Comparison of ENCODE assay signal across 24 mouse cellular contexts in the genomic region with DNA sequence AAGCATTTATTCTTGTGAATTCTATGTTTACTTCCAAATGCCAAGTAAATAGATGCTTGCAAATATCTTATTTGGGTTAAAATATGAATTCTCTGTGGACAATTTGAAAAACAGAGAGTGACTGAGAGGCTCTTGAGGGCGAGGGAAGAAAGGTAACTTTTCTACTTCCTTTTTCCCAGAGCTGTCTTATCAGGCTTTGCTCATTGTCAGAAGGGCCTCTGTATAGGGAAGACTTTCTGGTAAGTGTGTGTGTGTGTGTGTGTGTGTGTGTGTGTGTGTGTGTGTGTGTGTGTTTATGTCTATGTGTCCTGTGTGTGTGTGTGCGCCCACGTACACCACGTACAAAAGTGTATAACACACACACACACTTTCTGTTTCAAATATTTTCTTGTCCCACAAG.
DNase-seq lines count a peak whose midpoint lies in the region; ATAC-seq and TF ChIP-seq lines count a peak whose summit lies in the region.
"Had no signal": no experiment of that assay in that cellular context is flagged by ENCODE, and none has a peak within 500 bp of the region (broad histone marks: within the 10 kb centered on the region; RNA-seq: fewer than 3 reads in every experiment).

No protein-coding gene starts in this region.

- TF ChIP-seq CTCF in G1E (IDR thresholded peaks at IDR 0.05; ENCODE audit: low read depth, low read length) = no peak
- no peak for TF ChIP-seq CTCF in MEL (IDR thresholded peaks at IDR 0.05 in 2 of 3, conservative IDR thresholded peaks at IDR 0.05 in 1 of 3; ENCODE audit: control insufficient read depth in 1 of 3, insufficient read depth in 1 of 3, low read depth in 2 of 3, low read length in 3 of 3, poor library complexity in 1 of 3, severe bottlenecking in 1 of 3)

- H3K9ac ChIP-seq in liver, embryonic 11.5 days (ENCODE audit: low read depth, low read length) = no peak overlapping the region
- no peak overlapping the region for H3K9ac ChIP-seq in MEL (ENCODE audit: control insufficient read depth, low read depth, low read length, poor library complexity, severe bottlenecking)

- H3K4me2 ChIP-seq in liver, embryonic 11.5 days = no peak overlapping the region

- TF ChIP-seq POLR2A in MEL (IDR thresholded peaks at IDR 0.05; ENCODE audit: control insufficient read depth in 1 of 2, insufficient read depth in 1 of 2, low read depth in 1 of 2, low read length in 2 of 2, poor library complexity in 1 of 2) = no peak

- 60% methylated on average over 4 of the region's 4 CpGs for WGBS in liver, embryonic 11.5 days

- DNase-seq in liver, embryonic 11.5 days (ENCODE audit: low spot score) = no peak
- DNase-seq in liver = no peak
- peak; percentile 19 for DNase-seq in G1E (ENCODE audit: low spot score)
- DNase-seq in MEL (ENCODE audit: low read depth, low spot score) = peak; percentile 75
- DNase-seq in MEL-GATA-1-ER (ENCODE audit: extremely low read depth, low read depth) = peak; percentile 66
- no peak for DNase-seq in embryo, embryonic 10 days (ENCODE audit: low spot score)
- no peak for DNase-seq in ovary, postnatal 36 days (ENCODE audit: low spot score)
- DNase-seq: adrenal gland, adult 2 months; adrenal gland, adult 8-10 months; adrenal gland, postnatal 10 days; adrenal gland, postnatal 14 days; adrenal gland, postnatal 25 days; adrenal gland, postnatal 36 days; B cell, adult 2 months; cerebellum, adult 11 months; cerebellum, adult 11-12 months; cerebellum, adult 18-20 months; cerebellum, adult 2 months; cerebellum, adult 8-10 months; cerebellum, adult 9-10 months had no signal

- H3K79me2 ChIP-seq in MEL (ENCODE audit: control insufficient read depth, insufficient read depth, low read length, poor library complexity) = no peaks in the 10 kb centered on the region

- H3K9me3 ChIP-seq in liver, embryonic 11.5 days (ENCODE audit: control insufficient read depth, low read length) = no peaks in the 10 kb centered on the region
- no peaks in the 10 kb centered on the region for H3K9me3 ChIP-seq in G1E (replicated peaks)
- no peaks in the 10 kb centered on the region for H3K9me3 ChIP-seq in MEL (replicated peaks; ENCODE audit: insufficient read depth, low read length)

- H3K36me3 ChIP-seq in liver, embryonic 11.5 days (ENCODE audit: control insufficient read depth, insufficient read depth, low read length) = no peaks in the 10 kb centered on the region
- H3K36me3 ChIP-seq in G1E (replicated peaks) = no peaks in the 10 kb centered on the region
- H3K36me3 ChIP-seq in MEL (ENCODE audit: control insufficient read depth in 1 of 2, insufficient read depth in 2 of 2, low read length in 2 of 2) = peaks cover 0 to 11% of the 10 kb centered on the region in 2 experiments; a peak in 2 of 4 replicates

- TF ChIP-seq RAD21 in MEL (IDR thresholded peaks at IDR 0.05; ENCODE audit: low read depth, low read length) = no peak

- H3K27me3 ChIP-seq in liver, embryonic 11.5 days (replicated peaks; ENCODE audit: control insufficient read depth, insufficient read depth, low read length) = no peaks in the 10 kb centered on the region
- H3K27me3 ChIP-seq in G1E (ENCODE audit: insufficient read depth, low read length) = no peaks in the 10 kb centered on the region
- H3K27me3 ChIP-seq in MEL (ENCODE audit: control insufficient read depth in 1 of 2, insufficient read depth in 2 of 2, low read length in 2 of 2) = no peaks in the 10 kb centered on the region
- H3K27me3 ChIP-seq: CH12.LX, Patski had no signal

- peak; percentile 71 to 73 for TF ChIP-seq EP300 in MEL (IDR thresholded peaks at IDR 0.05; ENCODE audit: low read depth in 1 of 2, low read length in 2 of 2)

- H3K4me3 ChIP-seq in liver, embryonic 11.5 days (ENCODE audit: low read depth, low read length) = no peak overlapping the region
- H3K4me3 ChIP-seq in G1E (ENCODE audit: low read depth, low read length) = no peak overlapping the region
- H3K4me3 ChIP-seq in MEL (ENCODE audit: control insufficient read depth in 1 of 2, insufficient read depth in 1 of 2, low read depth in 2 of 2, low read length in 2 of 2) = no peak overlapping the region

- H3K27ac ChIP-seq in liver, embryonic 11.5 days (ENCODE audit: low read depth, low read length) = no peak overlapping the region
- H3K27ac ChIP-seq in MEL (ENCODE audit: control insufficient read depth, low read depth, low read length) = 0 out of 2 replicates have a peak overlapping the region, but pooled peaks have one; percentile 22

- H3K4me1 ChIP-seq in liver, embryonic 11.5 days (replicated peaks; ENCODE audit: control insufficient read depth, insufficient read depth, low read length) = no peaks in the 10 kb centered on the region
- peaks cover 25% of the 10 kb centered on the region for H3K4me1 ChIP-seq in G1E (ENCODE audit: insufficient read depth, low read depth, low read length)
- no peaks in the 10 kb centered on the region; a peak in 3 of 4 replicates for H3K4me1 ChIP-seq in MEL (ENCODE audit: control insufficient read depth in 1 of 2, insufficient read depth in 2 of 2, low read length in 2 of 2)

- 0 out of 2 replicates have a peak, but pooled peaks have one; percentile 29 for ATAC-seq in liver, embryonic 11.5 days (replicated peaks; ENCODE audit: low FRiP score)
- ATAC-seq in G1E (ENCODE audit: extremely low read depth, insufficient number of reproducible peaks, low FRiP score, poor library complexity, severe bottlenecking) = peak; percentile 55; the same call in 1 of the 2 replicates
- no peak for ATAC-seq in activated CD4-positive, CD25-positive, alpha-beta regulatory T cell, adult 4 months
- ATAC-seq: CD4-positive, CD25-positive, alpha-beta regulatory T cell, adult 4 months; Patski had no signal

TF ChIP-seq in MEL, 35 proteins besides CTCF, POLR2A, EP300 and RAD21:
- TF ChIP-seq UBTF (IDR thresholded peaks at IDR 0.05; ENCODE audit: borderline replicate concordance, insufficient read depth, low read depth, low read length) = no peak
- no peak for TF ChIP-seq ZC3H11A (IDR thresholded peaks at IDR 0.05; ENCODE audit: low read depth, low read length)
- TF ChIP-seq RCOR1 (IDR thresholded peaks at IDR 0.05; ENCODE audit: low read depth, low read length) = peak; percentile 43; the same call in 1 of the 2 replicates
- 0 out of 2 replicates have a peak, but pooled peaks have one; percentile 10 for TF ChIP-seq ELF1 (IDR thresholded peaks at IDR 0.05; ENCODE audit: low read depth, low read length)
- no peak for TF ChIP-seq USF1 (IDR thresholded peaks at IDR 0.05; ENCODE audit: low read depth, low read length)
- no peak for TF ChIP-seq MYC (IDR thresholded peaks at IDR 0.05; ENCODE audit: low read depth, low read length)
- peak; percentile 47; the same call in 1 of the 2 replicates for TF ChIP-seq TCF12 (IDR thresholded peaks at IDR 0.05; ENCODE audit: low read depth, low read length)
- TF ChIP-seq ETS1 (IDR thresholded peaks at IDR 0.05; ENCODE audit: low read depth, low read length) = peak; percentile 59; the same call in 1 of the 2 replicates
- TF ChIP-seq GATA1 (IDR thresholded peaks at IDR 0.05; ENCODE audit: low read depth, low read length) = peak; percentile 75
- TF ChIP-seq ZKSCAN1 (IDR thresholded peaks at IDR 0.05; ENCODE audit: low read depth, low read length) = no peak
- no peak for TF ChIP-seq MEF2A (IDR thresholded peaks at IDR 0.05; ENCODE audit: extremely low read depth, insufficient replicate concordance, low read depth, low read length, poor library complexity, severe bottlenecking)
- TF ChIP-seq POLR2AphosphoS5 (IDR thresholded peaks at IDR 0.05; ENCODE audit: borderline replicate concordance, low read depth, low read length) = no peak
- TF ChIP-seq NRF1 (IDR thresholded peaks at IDR 0.05; ENCODE audit: insufficient read depth, low read depth, low read length, poor library complexity, severe bottlenecking) = no peak
- no peak for TF ChIP-seq CHD2 (IDR thresholded peaks at IDR 0.05; ENCODE audit: low read length)
- TF ChIP-seq USF2 (IDR thresholded peaks at IDR 0.05; ENCODE audit: borderline replicate concordance in 1 of 2, insufficient read depth in 1 of 2, low read depth in 1 of 2, low read length in 2 of 2) = no peak
- TF ChIP-seq MAZ (IDR thresholded peaks at IDR 0.05; ENCODE audit: low read depth, low read length) = no peak
- no peak for TF ChIP-seq MAX (IDR thresholded peaks at IDR 0.05; ENCODE audit: low read length)
- no peak for TF ChIP-seq SIN3A (IDR thresholded peaks at IDR 0.05; ENCODE audit: low read length)
- 0 out of 2 replicates have a peak, but pooled peaks have one; percentile 34 for TF ChIP-seq JUND (IDR thresholded peaks at IDR 0.05; ENCODE audit: low read depth, low read length)
- no peak for TF ChIP-seq BHLHE40 (IDR thresholded peaks at IDR 0.05; ENCODE audit: borderline replicate concordance, low read depth, low read length)
- TF ChIP-seq TAL1 (IDR thresholded peaks at IDR 0.05; ENCODE audit: low read length) = 0 out of 2 replicates have a peak, but pooled peaks have one; percentile 13
- no peak for TF ChIP-seq E2F4 (IDR thresholded peaks at IDR 0.05; ENCODE audit: borderline replicate concordance, low read depth, low read length)
- TF ChIP-seq GABPA (IDR thresholded peaks at IDR 0.05; ENCODE audit: low read depth, low read length) = no peak
- TF ChIP-seq KAT2A (conservative IDR thresholded peaks at IDR 0.05; ENCODE audit: low read depth, low read length) = no peak
- TF ChIP-seq ZNF384 (IDR thresholded peaks at IDR 0.05; ENCODE audit: low read depth, low read length) = no peak
- no peak for TF ChIP-seq MXI1 (IDR thresholded peaks at IDR 0.05; ENCODE audit: low read depth, low read length)
- no peak for TF ChIP-seq HCFC1 (IDR thresholded peaks at IDR 0.05; ENCODE audit: low read depth, low read length)
- no peak for TF ChIP-seq CHD1 (IDR thresholded peaks at IDR 0.05; ENCODE audit: low read depth, low read length)
TF ChIP-seq in MEL: peak in this region for 7.

Comparison
In these comparisons a context has a peak if more than half of its experiments do, and no peak if none do; other contexts are left out.
1. DNase-seq: peak in G1E (single experiment), MEL (single experiment) and MEL-GATA-1-ER (single experiment); none in liver, embryonic 11.5 days (single experiment), liver (single experiment), embryo, embryonic 10 days (single experiment) and ovary, postnatal 36 days (single experiment).